In genomic region chr2:3649171-3649570, GRCm38 (mm10) we compare ENCODE assay signal across 17 mouse cellular contexts.
"Had no signal": no experiment of that assay in that cellular context is flagged by ENCODE, and none has a peak within 500 bp of the region (broad histone marks: within the 10 kb centered on the region; RNA-seq: fewer than 3 reads in every experiment).

No protein-coding gene starts in this region.

- H3K4me3 ChIP-seq: layer of hippocampus, adult 2 months; liver, embryonic 13.5 days; megakaryocyte, embryonic 14.5 days; midbrain, embryonic 10.5 days; midbrain, embryonic 13.5 days; myocyte had no signal

- ATAC-seq: midbrain, embryonic 13.5 days; midbrain, embryonic 16.5 days had no signal

- H3K27ac ChIP-seq: layer of hippocampus, adult 2 months; liver, embryonic 13.5 days; midbrain, embryonic 10.5 days; midbrain, embryonic 13.5 days had no signal

- H3K4me2 ChIP-seq: liver, embryonic 13.5 days; lung, embryonic 14.5 days; midbrain, embryonic 13.5 days had no signal

- H3K9me3 ChIP-seq: liver, embryonic 13.5 days; megakaryocyte, embryonic 14.5 days; midbrain, embryonic 10.5 days; midbrain, embryonic 13.5 days had no signal

- H3K4me1 ChIP-seq: liver, embryonic 13.5 days; midbrain, embryonic 10.5 days; midbrain, embryonic 13.5 days had no signal

- H3K36me3 ChIP-seq: liver, embryonic 13.5 days; midbrain, embryonic 10.5 days; midbrain, embryonic 13.5 days had no signal

- DNase-seq: kidney, adult 18-20 months; kidney, adult 9 months; kidney, postnatal 14 days; layer of hippocampus, adult 9-11 months; liver, embryonic 13.5 days; lung, embryonic 14.5 days; lung, postnatal 10 days; lung, postnatal 36 days; thymus, adult 2 months; thymus, postnatal 14 days; thymus, postnatal 4 days had no signal

- H3K27me3 ChIP-seq: liver, embryonic 13.5 days; megakaryocyte, embryonic 14.5 days; midbrain, embryonic 13.5 days had no signal

- H3K9ac ChIP-seq: liver, embryonic 13.5 days; lung, embryonic 14.5 days; midbrain, embryonic 13.5 days had no signal
